Mouse (Mus musculus) kidney, adult 11 months (tissue): ENCODE data around the gene Tas2r143.

ENCODE experiments used
- DNase-seq: peaks from one replicate; pipeline ENCODE4 v3.0.0; 2022

Tas2r143 gene

DNA sequence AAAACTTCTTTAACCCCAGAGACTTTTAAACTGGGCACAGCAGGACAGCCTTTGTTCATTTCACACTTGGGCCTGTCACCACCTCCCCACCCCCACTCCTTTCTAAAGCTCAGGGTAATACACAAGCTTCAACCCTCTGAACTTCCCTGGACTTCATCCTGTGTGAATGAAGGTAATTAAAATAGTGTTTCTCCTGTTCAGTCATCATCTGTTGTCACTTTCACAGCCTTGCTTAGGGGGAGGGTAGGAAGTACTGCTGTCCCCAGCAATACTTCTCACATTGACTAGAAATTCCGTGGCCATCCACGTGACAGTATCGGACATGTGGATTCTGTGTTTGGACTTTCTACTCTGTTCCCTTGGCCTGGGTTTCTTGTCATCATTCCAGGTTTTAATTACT is 30.2 kb upstream of the Tas2r143 start:
- peak; percentile 73 for DNase-seq

DNA sequence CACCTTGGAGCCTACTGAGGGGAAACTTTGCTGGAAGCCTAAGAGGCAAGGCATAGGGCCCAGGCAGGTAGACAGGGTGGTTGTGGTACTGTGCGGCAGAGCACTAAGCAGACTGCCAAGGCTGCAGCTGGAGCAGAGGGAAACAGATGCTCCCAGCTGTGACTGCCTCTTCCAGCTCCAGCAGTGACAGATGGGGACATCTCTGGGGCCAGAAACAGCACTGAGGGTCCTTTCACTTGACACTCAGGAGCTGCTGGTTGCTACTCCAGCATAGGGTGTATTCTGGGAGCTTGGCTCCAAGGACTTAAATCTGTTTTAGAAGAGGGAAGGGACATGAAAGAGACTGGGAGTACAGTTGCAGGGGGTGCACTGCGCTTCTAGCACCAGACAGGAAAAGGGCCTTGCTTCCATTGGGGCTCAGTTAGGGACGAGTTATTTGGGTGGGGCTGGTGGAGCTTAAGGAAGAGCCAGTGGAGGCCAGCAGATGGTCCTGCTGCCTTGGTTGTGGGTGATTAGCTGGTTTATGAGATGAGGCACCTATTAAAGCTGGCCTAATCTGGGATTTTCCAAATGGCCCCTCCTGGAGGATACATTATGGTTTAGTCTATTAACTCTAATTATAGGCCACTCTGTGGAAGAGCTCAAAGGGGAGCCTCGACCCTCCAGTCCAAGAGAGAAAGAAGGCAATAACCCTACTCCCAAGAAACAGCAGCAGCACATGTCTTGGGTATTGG is 29.2 kb upstream of the Tas2r143 start:
- DNase-seq = no peak

DNA sequence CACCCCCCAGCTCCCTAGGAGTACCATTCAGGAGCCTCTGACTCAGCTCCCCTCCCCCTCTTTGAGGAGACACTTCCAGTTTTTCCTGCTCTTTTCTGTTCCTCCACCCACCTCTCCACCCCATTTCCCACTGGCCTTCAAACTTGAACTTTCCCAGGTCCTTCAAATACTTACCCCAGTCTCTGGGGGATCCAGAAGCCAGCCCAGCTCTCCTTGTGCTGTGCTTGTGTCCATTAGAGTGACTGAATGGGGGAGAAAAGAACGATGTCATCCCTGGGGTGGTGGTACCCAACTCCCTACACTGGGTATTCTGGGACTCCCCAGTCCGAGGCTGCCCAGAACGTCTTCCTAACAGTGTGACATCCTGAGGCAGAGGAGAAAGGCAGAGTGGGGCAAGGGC is 28.0 kb upstream of the Tas2r143 start:
- no peak for DNase-seq

DNA sequence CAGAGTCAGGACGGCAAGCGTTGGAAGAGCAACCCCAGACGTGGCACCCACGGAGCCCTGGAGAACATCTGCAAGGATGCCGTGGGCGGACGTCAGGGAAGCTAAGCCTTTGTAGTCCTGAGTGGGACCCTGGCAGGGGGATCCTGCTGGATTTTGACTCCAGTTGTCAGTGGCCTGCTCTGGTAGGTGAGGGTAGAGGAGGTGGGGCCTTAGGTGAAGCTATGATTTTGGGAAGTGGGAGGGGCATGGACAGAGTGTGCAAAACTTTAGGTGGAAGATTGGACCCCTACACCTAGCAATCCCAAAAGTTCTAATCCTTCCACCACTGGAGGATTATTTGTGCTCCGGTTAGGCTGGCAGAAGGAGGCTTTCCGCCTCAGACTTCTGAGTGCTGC is 27.6 kb upstream of the Tas2r143 start:
- DNase-seq = no peak

DNA sequence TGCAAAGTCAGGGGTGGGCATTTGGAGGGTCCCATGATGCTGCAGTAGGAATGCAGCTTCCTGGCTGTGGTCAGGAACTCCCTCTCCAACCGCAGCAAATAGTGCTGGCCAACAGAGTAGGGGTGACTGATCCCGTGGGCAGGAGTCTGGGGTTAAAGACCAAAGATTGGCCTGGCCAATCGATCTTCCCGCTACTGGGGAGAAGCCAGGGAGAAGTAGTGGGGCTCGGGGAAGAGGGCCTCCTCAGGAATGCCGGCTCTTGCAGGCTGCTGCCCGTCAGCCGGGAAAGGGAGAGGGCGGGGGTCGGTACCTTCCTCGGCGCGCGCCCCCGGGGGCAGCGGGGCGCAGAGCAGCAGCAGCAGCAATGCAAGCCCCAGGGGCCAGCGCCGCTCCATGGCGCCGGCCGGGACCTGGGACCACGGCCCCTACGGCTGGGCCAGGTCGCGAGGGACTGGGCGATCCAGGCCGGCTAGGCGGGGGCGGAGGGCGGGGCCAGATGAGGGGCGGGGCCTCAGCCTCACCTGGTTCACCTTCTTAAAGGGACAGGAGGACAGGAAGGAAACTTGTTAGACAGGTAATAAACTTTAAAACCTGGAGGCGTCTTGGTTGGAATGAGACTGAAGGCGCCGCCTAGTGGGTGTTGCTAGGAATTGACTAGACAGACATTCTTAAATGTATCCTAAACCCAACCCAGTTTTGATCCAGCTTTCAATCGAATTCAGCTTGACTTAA is 27.1 kb upstream of the Tas2r143 start, which contains the start of gene Epha1:
Gene Epha1 (minus strand): TSS at position 453 of the 732 bp plus-strand sequence.
- peak; percentile 81 for DNase-seq

DNA sequence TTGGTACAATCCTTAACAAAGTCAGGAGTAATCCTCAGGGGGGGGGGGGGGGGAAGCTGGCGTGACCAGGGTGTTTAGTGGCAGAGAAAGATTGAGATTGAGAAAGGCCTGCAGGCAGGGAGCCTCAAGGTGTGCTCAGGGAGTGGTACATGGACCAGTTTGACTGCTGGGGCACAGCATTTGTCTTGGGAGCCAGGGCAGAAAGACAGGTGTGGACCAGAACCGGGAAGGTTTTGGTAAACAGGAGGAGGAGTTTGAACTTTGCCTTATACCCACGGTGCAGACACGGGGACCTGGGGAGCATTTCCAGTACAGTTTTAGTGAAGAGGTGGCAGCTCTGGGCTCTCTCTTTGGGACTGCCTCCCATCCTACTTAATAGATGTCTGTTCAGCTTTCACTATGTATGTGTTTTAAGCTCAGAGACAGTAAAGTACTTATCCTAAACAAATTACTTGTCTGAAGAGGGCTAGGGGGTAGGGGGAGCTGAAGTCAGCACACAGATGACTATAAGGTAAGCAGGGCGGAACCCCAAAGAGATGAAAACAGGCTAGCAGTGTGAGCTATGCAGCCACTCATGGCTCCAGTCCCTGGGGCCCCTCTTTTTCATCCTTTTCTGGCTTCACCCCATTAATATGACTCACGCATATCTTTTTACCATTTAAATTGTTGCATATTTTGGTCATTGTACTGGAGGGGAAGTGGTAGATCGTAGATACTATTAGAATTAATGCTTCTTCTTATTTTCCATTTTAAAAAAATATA is 26.2 kb upstream of the Tas2r143 start:
- no peak for DNase-seq

DNA sequence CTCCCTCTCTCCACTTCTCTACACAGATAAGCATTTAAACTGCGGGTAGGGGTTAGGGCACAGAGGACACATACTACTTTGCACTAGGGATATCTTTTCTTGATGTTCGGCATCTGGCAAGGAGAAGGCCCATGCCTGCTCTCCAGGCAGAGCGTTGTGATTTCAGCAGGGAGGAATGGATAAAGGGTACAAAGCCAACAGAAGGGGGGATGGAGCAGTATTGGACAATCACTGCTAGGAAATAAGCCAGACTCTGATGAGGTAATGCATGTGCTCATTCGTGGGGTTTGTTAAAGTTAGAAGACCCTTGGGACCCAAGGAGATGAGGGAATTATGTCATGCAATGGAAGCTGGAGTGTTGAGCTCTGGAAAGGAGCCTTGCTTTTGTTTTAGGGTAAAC is 25.3 kb upstream of the Tas2r143 start:
- no peak for DNase-seq

DNA sequence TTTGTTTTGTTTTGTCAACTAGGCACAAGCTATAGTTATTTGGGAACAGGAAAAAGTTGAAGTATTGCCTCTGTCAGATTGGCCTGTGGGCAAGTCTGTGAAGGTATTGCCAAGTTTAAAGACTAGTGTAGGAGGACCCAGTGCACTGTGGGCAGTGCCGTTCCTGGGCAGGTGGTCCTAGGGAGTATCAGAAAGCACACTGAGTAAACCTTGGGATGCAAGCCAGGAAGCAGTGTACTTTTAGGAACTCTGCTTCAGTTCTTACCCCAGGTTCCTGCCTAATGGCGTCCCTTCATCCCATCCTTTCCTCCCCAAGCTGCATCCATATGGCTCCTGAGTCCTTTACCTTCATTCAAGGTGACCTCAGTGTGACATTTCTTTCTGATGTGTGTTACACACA is 24.9 kb upstream of the Tas2r143 start:
- no peak for DNase-seq

DNA sequence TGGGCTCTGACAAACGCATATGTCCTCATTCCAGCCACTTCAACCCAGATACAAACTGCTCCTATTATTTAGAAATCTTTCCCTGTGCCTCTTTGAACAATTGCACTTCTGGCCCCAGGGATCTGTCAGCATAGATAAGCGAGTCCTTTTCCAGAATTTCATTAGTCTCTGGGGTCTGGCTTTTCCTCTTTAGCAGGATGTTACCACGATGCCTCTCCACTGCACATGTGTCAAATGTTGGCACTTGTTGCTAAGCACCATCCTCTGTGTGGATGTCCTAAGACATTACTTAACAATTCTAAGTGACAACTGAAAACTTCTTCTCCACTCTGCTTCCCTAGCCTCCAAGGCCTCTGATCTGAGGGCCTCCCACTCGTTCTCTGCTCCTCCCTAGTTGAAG is 24.0 kb upstream of the Tas2r143 start:
- no peak for DNase-seq

DNA sequence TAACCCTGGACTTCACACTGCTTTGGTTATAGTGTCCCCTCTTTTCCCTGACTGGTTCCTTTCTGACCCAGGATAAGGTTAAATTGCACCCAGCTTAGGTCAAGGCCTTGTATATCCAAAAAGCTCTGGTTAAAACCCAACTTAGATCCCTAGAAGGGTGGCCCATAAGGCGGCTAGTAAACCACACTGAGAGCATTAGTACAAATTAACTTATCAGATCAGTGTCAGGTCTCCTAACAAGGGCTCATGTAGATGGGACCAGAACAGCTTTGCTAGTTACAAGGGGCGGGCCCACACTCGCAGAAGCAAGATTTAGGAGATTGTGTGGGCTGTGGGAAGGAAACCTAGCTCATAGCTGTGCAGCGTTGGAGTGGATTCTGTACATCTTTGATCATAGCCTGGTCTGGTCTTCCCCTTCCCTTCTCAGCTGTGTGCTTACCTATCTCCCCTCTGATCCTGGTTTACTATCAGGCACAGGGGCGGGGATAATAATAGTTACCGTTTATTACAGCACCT is 23.5 kb upstream of the Tas2r143 start:
- no peak for DNase-seq

DNA sequence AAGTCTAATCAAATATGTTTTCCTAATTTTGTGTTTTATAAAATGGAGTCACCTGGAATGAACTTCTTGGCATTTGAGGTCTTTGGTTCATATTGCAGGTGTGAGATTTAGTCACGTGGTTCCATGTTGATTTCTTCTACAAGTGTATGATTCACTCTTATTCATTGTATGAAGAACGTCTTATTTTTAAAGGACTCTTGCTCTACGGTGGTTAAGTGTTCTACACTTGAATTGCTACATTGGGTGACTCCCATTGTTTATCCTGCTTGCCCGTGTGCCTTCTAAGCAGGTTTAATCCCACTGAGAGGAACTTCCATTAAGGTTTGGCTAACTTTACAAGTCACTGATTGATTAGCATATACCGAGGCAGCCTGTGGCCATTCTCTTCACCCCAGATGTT is 22.8 kb upstream of the Tas2r143 start:
- no peak for DNase-seq

DNA sequence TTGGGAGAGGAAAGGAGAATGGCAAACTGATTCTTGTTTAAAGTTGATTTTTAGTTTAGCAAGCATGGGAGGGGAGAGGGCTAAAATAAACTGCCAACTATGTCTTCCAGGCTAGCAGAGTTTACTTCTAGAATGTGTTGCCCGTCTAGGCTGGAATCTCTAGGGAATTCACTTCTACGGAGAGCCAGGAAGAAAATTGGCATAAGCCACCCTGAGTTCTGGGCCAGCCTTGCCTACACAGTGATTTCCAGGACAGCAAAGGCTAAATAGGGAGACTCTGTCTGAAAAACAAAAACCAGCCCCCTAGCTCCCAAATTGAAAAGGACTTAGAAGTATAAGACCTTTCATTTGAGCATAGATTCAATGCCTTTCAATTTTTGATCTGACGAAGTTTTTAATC is 20.5 kb upstream of the Tas2r143 start:
- DNase-seq = no peak

DNA sequence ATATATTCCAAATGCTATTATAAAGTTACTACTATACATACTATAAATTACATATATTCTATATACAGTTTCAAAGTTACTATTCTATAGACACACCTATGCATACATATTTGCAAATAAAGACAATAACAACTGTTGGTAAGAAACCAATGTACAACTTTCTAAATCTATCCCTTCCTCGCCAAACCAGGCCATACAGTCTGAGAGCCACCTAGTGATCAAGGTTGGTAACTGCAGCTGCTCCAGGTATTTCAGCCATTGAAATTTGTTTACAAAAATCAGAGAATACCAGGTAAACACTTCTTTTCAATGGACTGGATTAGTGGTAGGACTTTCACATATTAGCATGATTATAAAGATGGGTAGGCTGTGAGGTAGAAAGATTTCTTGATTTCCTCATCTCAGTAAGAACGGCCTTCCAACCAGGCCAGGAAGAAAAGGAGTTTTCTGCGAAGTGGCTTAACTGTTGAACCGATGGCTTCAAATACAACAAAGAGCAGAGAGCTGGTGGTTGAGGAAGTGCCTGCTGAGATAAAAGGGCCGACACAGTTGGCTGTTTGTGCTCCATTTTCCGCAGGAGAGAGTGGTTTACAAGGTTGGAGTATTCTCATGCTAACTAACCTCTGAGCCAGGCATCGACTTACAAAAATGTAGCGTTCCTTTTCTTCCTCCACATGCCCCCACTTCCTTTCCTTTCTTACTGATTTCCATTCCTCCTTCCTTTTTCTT is 19.5 kb upstream of the Tas2r143 start:
- DNase-seq = no peak

DNA sequence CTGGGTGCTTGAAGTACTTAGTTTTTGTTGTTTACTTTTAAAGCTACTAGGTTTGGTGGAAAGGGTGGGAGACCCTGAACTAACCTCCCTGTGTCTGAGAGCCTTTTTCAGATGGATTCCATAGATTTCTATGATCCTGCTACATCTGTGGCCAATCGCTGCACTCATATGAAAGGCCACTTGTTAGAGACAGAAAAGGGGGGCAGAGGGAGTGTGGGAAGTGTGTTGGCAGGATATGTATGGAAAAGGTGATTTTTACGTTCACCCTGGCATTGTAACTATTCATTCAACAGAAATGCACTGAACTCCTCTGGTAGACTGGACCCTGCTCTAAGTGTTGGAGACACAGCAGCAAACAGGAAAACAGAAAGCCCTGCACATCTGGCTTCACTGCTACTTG is 18.8 kb upstream of the Tas2r143 start:
- DNase-seq = no peak

DNA sequence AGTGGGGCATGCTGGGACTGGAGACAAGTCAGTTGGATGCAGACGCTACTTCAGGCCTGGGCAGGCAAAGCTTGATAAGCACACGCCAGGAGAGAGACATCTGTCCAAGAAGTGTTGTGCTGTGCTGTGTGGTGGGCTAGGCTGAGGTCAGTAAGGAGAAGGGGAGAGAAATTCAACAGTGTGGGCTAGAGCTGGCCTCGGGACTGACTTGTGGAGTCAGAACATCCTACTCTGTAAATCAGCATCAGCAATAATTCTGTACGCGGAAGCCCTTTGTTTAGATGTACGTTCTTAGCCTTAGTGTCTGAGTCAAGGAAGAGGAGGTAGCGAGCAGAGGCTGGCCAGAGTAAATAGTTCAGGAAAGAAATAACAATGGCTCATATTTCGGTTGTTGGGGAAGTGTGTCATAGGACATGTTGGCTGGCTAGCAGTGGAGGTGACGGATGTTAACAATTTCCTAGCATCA is 18.1 kb upstream of the Tas2r143 start:
- no peak for DNase-seq

DNA sequence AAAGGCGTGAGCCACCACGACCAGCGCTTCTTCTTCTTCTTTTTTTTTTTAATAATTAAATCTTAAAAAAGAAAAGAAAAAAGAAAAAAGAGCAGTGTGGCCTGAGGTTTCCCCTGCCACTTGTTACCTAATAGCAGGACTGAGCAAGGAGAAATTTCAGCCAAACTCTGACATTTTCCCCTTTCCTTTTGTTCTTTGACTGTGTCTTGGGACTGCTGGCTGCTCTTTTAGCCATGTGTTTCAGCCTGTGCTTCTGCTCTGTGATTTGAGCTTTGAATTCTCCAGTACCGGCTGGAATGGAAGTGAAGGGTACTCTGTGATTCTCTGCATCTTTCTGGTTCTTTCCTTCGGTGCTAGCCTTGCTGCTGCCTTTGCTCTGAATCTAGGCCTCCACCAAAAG is 16.7 kb upstream of the Tas2r143 start:
- no peak for DNase-seq

DNA sequence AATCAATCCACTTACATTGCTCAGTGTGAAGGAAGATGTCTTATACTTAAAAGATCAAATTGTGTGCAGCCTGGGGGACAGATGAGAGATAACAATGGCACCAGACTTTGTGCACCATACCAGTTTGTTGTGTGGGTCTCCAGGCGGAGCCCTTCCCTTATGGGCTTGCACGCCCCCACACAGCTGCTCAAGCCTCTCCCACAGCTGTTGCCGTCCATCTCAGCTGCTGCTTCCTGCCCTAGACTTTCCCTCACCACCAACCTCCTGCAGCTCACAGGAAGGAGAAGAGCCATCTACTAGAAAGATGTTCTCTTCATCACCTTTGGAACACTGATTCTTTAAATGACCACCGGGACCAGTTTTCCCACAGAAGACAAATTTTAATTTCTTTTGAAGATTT is 14.4 kb upstream of the Tas2r143 start:
- DNase-seq = no peak

DNA sequence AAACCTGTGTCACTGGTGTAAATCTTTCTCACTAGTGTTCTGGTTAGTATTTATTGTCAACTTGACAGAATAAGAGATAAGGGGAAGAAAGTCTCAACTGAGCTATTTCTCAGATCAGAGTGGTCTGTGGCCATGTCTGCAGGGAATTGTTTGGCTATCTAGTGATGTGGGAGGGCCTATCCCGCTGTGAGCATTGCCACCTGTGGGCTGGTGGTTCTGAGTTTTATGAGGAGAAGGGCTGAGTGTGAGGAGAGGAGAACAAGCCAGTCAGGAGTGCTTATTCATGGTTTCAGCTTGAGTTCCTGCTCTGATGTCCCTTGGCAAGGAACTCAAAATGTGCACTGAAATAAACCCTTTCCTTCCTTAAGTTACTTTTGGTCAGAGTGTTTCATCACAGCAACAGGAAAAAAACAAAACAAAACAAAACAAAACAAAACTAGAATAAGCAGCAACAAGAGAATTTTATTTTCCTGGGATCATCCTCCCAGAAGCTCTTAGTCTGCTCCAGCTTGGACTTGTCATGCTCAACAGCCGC is 8.2 kb upstream of the Tas2r143 start:
- no peak for DNase-seq

DNA sequence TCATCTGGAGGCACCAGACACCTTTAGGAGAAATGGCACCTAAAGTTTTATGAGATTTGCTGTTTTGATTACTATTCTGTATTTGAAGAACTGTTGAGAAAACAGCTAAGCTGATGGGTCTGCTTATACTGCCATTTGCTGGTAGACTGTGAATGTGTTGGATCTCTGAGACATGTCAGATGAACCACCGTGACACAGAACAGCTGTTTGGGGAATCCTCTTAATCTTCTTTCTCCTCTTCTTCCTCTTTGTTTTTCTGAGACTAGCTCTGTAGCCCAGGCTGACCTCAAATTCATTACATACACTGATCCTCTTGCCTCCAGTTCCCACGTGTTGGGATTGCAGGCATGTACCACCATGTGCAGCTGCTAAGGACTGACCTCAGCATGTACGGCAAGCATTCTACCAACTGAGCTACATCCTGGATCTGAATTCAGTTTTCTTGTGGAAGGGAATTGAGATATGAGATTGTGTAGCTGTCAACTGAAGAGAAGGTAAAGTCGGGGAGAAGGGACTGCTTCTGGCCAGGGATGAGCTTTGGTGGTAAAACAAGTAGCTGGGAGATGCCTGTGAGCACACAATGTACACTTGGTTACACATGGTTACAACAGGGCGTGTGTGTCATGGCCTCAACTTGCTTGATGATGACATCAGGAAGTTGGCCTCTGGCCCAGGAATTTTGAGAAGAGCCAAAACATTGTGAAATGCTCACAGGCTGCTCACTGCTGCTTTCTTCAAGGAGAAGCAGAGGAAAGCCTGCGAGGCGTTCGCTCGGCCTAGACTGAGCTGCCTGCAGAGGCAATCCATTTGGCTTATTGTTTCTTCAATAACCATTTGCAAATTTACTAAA is 3.9 kb upstream of the Tas2r143 start:
- DNase-seq = peak; percentile 77

DNA sequence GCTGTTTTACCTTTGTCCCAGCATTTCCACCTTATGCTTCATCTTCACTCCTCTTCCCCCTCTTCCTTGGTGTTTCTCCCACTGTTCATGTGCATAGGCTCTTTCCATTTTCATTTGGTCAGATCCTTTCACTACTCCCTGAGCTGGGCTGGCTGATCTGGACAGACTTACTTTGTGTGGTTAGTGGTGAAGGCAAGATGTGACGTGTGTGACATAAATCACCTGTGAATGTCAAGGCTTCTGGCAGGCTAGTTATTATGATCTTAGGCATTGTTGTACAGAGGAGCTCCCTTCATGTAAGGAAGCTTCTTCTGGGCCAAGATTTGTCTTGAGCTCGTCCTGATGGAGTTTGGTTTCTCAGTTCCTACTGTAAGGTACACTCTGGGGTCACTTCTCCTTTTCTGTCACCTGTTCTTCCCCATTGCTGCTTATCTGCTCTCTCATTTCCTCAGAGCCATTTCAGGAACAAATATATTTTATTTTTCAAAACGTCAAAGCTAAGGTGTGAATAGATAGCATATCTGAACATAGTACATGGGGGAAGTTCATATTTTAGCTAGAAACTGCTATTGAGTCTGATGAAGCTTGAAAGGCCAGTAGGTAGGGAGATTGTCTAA is 2.9 kb upstream of the Tas2r143 start:
- no peak for DNase-seq

DNA sequence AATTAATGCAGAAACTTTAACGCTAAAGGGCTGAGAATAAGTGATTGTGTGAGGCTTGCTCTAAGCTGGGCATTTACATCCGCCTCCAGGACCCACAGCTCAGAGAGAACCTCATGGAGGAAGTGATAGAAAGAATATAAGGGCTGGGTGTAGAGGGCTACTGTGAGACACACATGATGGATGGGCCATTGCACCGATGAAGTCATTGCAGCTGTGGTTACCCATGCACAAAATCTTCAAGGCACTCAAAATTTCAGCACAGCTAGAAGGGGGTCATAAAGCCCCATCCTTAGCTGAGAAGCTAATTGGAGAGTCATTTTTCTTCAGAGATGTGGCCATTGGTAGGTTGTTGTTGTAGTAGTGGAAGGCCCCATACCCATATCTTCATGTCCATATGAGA is 1.8 kb upstream of the Tas2r143 start:
- DNase-seq = no peak
